Mouse (Mus musculus) hindbrain, embryonic 11.5 days (tissue): Measurements from ENCODE around the gene Atf7. TPM values are rescaled to one million over a fixed set of nuclear protein-coding genes. Genes with fewer than 3 reads are reported as not detected.

Experiments used
- ATAC-seq: fragments of 200-750 bp; cut with Nextera tagmentation; 2 replicates; pipeline ENCODE4 v1.8.0; 2017; ENCODE audit warnings: mild to moderate bottlenecking, moderate TSS enrichment, moderate library complexity; ENCODE audit not compliant: low FRiP score
- DNase-seq: peaks from one replicate; pipeline ENCODE4 v3.0.0-alpha.2; 2015; ENCODE audit warnings: low spot score
- H3K27ac ChIP-seq: fragments of 300-500 bp; sonication (generic); 2 replicates; pipeline ENCODE4 v1.5.1; 2014; ENCODE audit warnings: mild to moderate bottlenecking, low read depth, low read length
- H3K27me3 ChIP-seq: fragments of 300-500 bp; sonication (generic); 2 replicates; pipeline ENCODE4 v1.6.1; 2014; ENCODE audit warnings: mild to moderate bottlenecking, low read length, moderate library complexity, mixed read lengths; ENCODE audit not compliant: control insufficient read depth, insufficient read depth
- H3K36me3 ChIP-seq: fragments of 300-500 bp; sonication (generic); 2 replicates; pipeline ENCODE4 v1.6.1; 2014; ENCODE audit warnings: mild to moderate bottlenecking, low read length, moderate library complexity, mixed read lengths; ENCODE audit not compliant: control insufficient read depth, insufficient read depth
- H3K4me1 ChIP-seq: fragments of 300-500 bp; sonication (generic); replicated peaks from 2 replicates; pipeline ENCODE4 v1.6.1; 2014; ENCODE audit warnings: low read length, mixed read lengths; ENCODE audit not compliant: control insufficient read depth, insufficient read depth
- H3K4me2 ChIP-seq: fragments of 300-500 bp; sonication (generic); replicated peaks from 2 replicates; pipeline ENCODE4 v1.6.1; 2014; ENCODE audit warnings: mild to moderate bottlenecking, low read depth, low read length
- H3K4me3 ChIP-seq: fragments of 300-500 bp; sonication (generic); 2 replicates; pipeline ENCODE4 v1.5.1; 2014; ENCODE audit warnings: low read depth, low read length
- H3K9ac ChIP-seq: fragments of 300-500 bp; sonication (generic); 2 replicates; pipeline ENCODE4 v1.6.1; 2014; ENCODE audit warnings: low read depth, low read length
- H3K9me3 ChIP-seq: fragments of 300-500 bp; sonication (generic); 2 replicates; pipeline ENCODE4 v1.6.1; 2016; ENCODE audit warnings: low read length; ENCODE audit not compliant: control insufficient read depth
- WGBS: fragments of 180-500 bp; shearing (Covaris S2); extraction: QIAGEN DNeasy Blood & Tissue Kit; methylation state at CpG from one replicate; pipeline ENCODE4 v1.1.7; 2014; 5-methylcytosine and 5-hydroxymethylcytosine counted together
- polyA plus RNA-seq: library from polyadenylated mRNA; unstranded; fragments of >200 nt; fragmentation: Nextera tagmentation; extraction: Ambion mirVana; gene quantifications from 2 replicates; pipeline ENCODE4 v1.2.1, GENCODE M21; 2014

The Atf7 gene
- polyA plus RNA-seq, 1 experiment from 2014 or later, result 14.7 TPM

- Histone ChIP-seq H3K9me3 (no peaks in the 10 kb centered on the region), H3K4me3 (no peak overlapping the region), H3K27ac (no peak overlapping the region), H3K4me1 (no peaks in the 10 kb centered on the region), H3K4me2 (no peak overlapping the region), H3K27me3 (no peaks in the 10 kb centered on the region), H3K36me3 (peaks cover 13% of the 10 kb centered on the region; the same call in 1 of the 2 replicates), H3K9ac (no peak overlapping the region)
- WGBS, result 92% methylated on average over 9 of the region's 9 CpGs
- ATAC-seq (no peak), DNase-seq (no peak)
These were observed 119.3 kb downstream of the Atf7 start for GRCm38 (mm10) chr15:102505770-102506463.

GRCm38 (mm10) chr15:102505073-102505769 is 120.0 kb downstream of the Atf7 start:
- no peak overlapping the region for H3K27ac ChIP-seq
- no peak overlapping the region for H3K4me3 ChIP-seq
- DNase-seq (no peak), ATAC-seq (no peak)
- WGBS, result 77% methylated on average over 12 of the region's 12 CpGs
- no peak overlapping the region for H3K9ac ChIP-seq
- no peaks in the 10 kb centered on the region for H3K9me3 ChIP-seq
- H3K4me2 ChIP-seq, result no peak overlapping the region
- no peaks in the 10 kb centered on the region for H3K27me3 ChIP-seq
- no peaks in the 10 kb centered on the region for H3K4me1 ChIP-seq
- peaks cover 19% of the 10 kb centered on the region for H3K36me3 ChIP-seq

- no peak for DNase-seq
These were observed 121.1 kb downstream of the Atf7 start for GRCm38 (mm10) chr15:102503924-102504782.

GRCm38 (mm10) chr15:102503447-102503846 is 121.8 kb downstream of the Atf7 start, which contains the start of gene Gm10337:
Gene Gm10337, plus strand, starts transcription at chr15:102503722.
- Histone ChIP-seq H3K9ac (no peak within 1 kb of the TSS), H3K4me3 (no peak within 1 kb of the TSS), H3K27ac (no peak within 1 kb of the TSS), H3K4me2 (no peak within 1 kb of the TSS), H3K4me1 (no peaks in the 10 kb centered on the region), H3K36me3 (peaks cover 28% of the 10 kb centered on the region), H3K27me3 (no peaks in the 10 kb centered on the region), H3K9me3 (no peaks in the 10 kb centered on the region)
- WGBS, result 89% methylated on average over 1 of the region's 1 CpGs
- no peak for ATAC-seq
- no peak for DNase-seq

More at GRCm38 (mm10) chr15:102503924-102504782, 121.1 kb downstream of the Atf7 start:
- Histone ChIP-seq H3K27me3 (no peaks in the 10 kb centered on the region), H3K27ac (no peak overlapping the region), H3K36me3 (peaks cover 28% of the 10 kb centered on the region), H3K4me3 (no peak overlapping the region), H3K9me3 (no peaks in the 10 kb centered on the region), H3K9ac (no peak overlapping the region), H3K4me2 (no peak overlapping the region), H3K4me1 (no peaks in the 10 kb centered on the region)
- no peak for ATAC-seq
- 89% methylated on average over 9 of the region's 9 CpGs for WGBS

GRCm38 (mm10) chr15:102502254-102502840 is 122.9 kb downstream of the Atf7 start:
- Histone ChIP-seq H3K4me3 (no peak overlapping the region), H3K27me3 (no peaks in the 10 kb centered on the region), H3K4me2 (no peak overlapping the region), H3K9ac (no peak overlapping the region), H3K4me1 (no peaks in the 10 kb centered on the region), H3K27ac (no peak overlapping the region), H3K9me3 (no peaks in the 10 kb centered on the region), H3K36me3 (peaks cover 28% of the 10 kb centered on the region)
- DNase-seq (no peak), ATAC-seq (no peak)
- 80% methylated on average over 9 of the region's 9 CpGs for WGBS

GRCm38 (mm10) chr15:102501084-102501814 is 124.0 kb downstream of the Atf7 start:
- H3K9ac ChIP-seq, result no peak overlapping the region
- H3K9me3 ChIP-seq, result no peaks in the 10 kb centered on the region
- ATAC-seq (no peak), DNase-seq (no peak)
- H3K4me1 ChIP-seq, result no peaks in the 10 kb centered on the region
- H3K4me3 ChIP-seq, result no peak overlapping the region
- WGBS, result 91% methylated on average over 19 of the region's 19 CpGs
- no peaks in the 10 kb centered on the region for H3K27me3 ChIP-seq
- no peak overlapping the region for H3K27ac ChIP-seq
- peaks cover 30% of the 10 kb centered on the region for H3K36me3 ChIP-seq
- H3K4me2 ChIP-seq, result no peak overlapping the region

- no peak overlapping the region for H3K4me3 ChIP-seq
- WGBS, result 95% methylated on average over 5 of the region's 5 CpGs
- no peaks in the 10 kb centered on the region for H3K27me3 ChIP-seq
- no peak overlapping the region for H3K9ac ChIP-seq
- H3K4me1 ChIP-seq, result no peaks in the 10 kb centered on the region
- peaks cover 30% of the 10 kb centered on the region for H3K36me3 ChIP-seq
- H3K4me2 ChIP-seq, result no peak overlapping the region
- no peak for ATAC-seq
- no peaks in the 10 kb centered on the region for H3K9me3 ChIP-seq
- H3K27ac ChIP-seq, result no peak overlapping the region
- no peak for DNase-seq
These were observed 124.8 kb downstream of the Atf7 start for GRCm38 (mm10) chr15:102500479-102500878.

- Histone ChIP-seq H3K27ac (no peak overlapping the region), H3K36me3 (peaks cover 30% of the 10 kb centered on the region), H3K9ac (no peak overlapping the region), H3K4me3 (no peak overlapping the region), H3K4me1 (no peaks in the 10 kb centered on the region), H3K9me3 (no peaks in the 10 kb centered on the region), H3K4me2 (no peak overlapping the region), H3K27me3 (no peaks in the 10 kb centered on the region)
- DNase-seq, result no peak
- ATAC-seq, result no peak
- 90% methylated on average over 6 of the region's 6 CpGs for WGBS
These were observed 125.4 kb downstream of the Atf7 start for GRCm38 (mm10) chr15:102499851-102500250.
